Mouse (Mus musculus) embryonic facial prominence, embryonic 15.5 days (tissue): Measurements from ENCODE around the gene Igflr1. TPM values are rescaled to one million over a fixed set of nuclear protein-coding genes. Genes with fewer than 3 reads are reported as not detected.

ENCODE experiments used
- ATAC-seq: fragments of 200-750 bp; cut with Nextera tagmentation; 2 replicates; pipeline ENCODE4 v1.8.0; 2017; ENCODE audit warnings: low read depth, moderate TSS enrichment; ENCODE audit not compliant: insufficient number of reproducible peaks, low FRiP score, low TSS enrichment
- H3K27ac ChIP-seq: fragments of 300-500 bp; sonication (generic); replicated peaks from 2 replicates; pipeline ENCODE4 v1.5.1; 2015; ENCODE audit warnings: mild to moderate bottlenecking, inconsistent platforms
- H3K27me3 ChIP-seq: fragments of 300-500 bp; sonication (generic); 2 replicates; pipeline ENCODE4 v1.6.1; 2015; ENCODE audit warnings: inconsistent platforms
- H3K36me3 ChIP-seq: fragments of 300-500 bp; sonication (generic); 2 replicates; pipeline ENCODE4 v1.6.1; 2015; ENCODE audit warnings: mild to moderate bottlenecking, inconsistent platforms
- H3K4me1 ChIP-seq: fragments of 300-500 bp; sonication (generic); 2 replicates; pipeline ENCODE4 v1.6.1; 2015; ENCODE audit warnings: inconsistent platforms
- H3K4me2 ChIP-seq: fragments of 300-500 bp; sonication (generic); replicated peaks from 2 replicates; pipeline ENCODE4 v1.6.1; 2015; ENCODE audit warnings: mild to moderate bottlenecking, inconsistent platforms
- H3K4me3 ChIP-seq: fragments of 300-500 bp; sonication (generic); replicated peaks from 2 replicates; pipeline ENCODE4 v1.5.1; 2015; ENCODE audit warnings: mild to moderate bottlenecking, inconsistent platforms
- H3K9ac ChIP-seq: fragments of 300-500 bp; sonication (generic); 2 replicates; pipeline ENCODE4 v1.6.1; 2015; ENCODE audit warnings: inconsistent platforms
- H3K9me3 ChIP-seq: fragments of 300-500 bp; sonication (generic); replicated peaks from 2 replicates; pipeline ENCODE4 v1.6.1; 2016; ENCODE audit warnings: inconsistent platforms
- WGBS: fragments of 180-500 bp; shearing (Covaris S2); methylation state at CpG from one replicate; pipeline ENCODE4 v1.1.7; 2015; 5-methylcytosine and 5-hydroxymethylcytosine counted together
- polyA plus RNA-seq: library from polyadenylated mRNA; unstranded; fragments of >200 nt; fragmentation: Nextera tagmentation; extraction: Ambion mirVana; gene quantifications from 2 replicates; pipeline ENCODE4 v1.2.1, GENCODE M21; 2015

Igflr1 gene
- 5.3 and 6.1 TPM in 2 replicates for polyA plus RNA-seq

DNA sequence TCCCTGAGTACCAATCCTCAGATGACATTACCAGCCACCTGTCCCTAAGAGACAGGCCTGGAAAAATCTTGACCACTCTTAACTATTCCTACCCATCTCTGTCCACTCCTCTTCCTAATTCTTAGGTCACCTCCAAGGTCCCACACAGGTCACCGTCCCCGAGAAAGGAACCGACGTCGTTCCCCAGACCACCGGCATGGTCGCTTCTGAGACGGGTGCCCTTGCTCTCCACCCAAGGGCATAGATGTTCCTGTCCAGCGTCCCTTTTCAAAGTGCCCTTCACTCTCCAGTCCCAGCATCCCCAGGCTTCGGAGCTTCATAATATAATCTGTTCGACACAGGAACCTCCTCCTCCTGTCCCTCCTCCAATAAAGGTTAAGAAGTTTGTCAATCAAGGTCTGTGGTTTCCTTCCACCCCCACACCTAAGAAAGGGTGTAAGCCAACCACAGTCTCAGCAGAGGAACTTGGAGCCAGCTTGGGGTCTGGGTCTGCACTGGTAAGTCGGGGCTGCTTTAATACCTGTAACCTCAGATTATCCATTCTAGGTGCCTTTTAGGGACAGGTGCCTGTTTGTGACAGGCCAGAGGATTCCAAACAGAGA, at the start of gene Igflr1:
Gene Igflr1 (plus strand): TSS at position 458 of the 602 bp plus-strand sequence.
- H3K4me3 ChIP-seq = peak within 1 kb of the TSS; percentile 94; the same call in 1 of the 2 replicates
- H3K9me3 ChIP-seq = no peaks in the 10 kb centered on the region
- peaks cover 15% of the 10 kb centered on the region; the same call in 1 of the 2 replicates for H3K4me1 ChIP-seq
- no peaks in the 10 kb centered on the region for H3K27me3 ChIP-seq
- 95% methylated on average over 12 of the region's 12 CpGs for WGBS
- peaks cover 37% of the 10 kb centered on the region for H3K36me3 ChIP-seq
- no peak within 1 kb of the TSS for H3K9ac ChIP-seq
- ATAC-seq = no peak
- no peak within 1 kb of the TSS for H3K27ac ChIP-seq
- no peak within 1 kb of the TSS for H3K4me2 ChIP-seq

GRCm38 (mm10) chr7:30518325-30518724, 46.9 kb upstream of the Igflr1 start:
- no peak overlapping the region for H3K4me2 ChIP-seq
- no peak overlapping the region for H3K4me3 ChIP-seq
- H3K36me3 ChIP-seq = peaks cover 7% of the 10 kb centered on the region; the same call in 1 of the 2 replicates
- H3K27ac ChIP-seq = no peak overlapping the region
- H3K27me3 ChIP-seq = no peaks in the 10 kb centered on the region
- H3K4me1 ChIP-seq = no peaks in the 10 kb centered on the region
- no peak overlapping the region for H3K9ac ChIP-seq
- WGBS = 36% methylated on average over 8 of the region's 8 CpGs
- ATAC-seq = no peak
- H3K9me3 ChIP-seq = no peaks in the 10 kb centered on the region

DNA sequence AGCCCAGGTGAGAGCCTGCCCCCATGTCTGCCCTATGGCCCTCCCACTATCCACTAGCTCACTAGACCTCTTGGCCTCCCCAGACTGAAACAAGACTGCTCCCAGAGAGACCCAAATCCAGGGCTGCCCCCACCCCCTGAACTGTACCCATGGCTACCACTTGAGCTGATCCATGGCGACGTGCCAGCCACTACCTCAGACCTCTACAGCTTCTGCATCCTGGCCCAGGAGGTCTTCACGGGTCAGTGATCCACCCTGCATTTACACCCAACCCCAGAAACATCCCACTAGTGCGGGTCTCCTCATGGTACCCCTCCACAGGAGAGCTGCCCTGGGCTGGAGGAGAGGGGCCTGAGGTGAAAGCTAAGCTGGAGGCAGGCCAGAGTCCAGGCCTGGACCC, 44.8 kb upstream of the Igflr1 start:
- Histone ChIP-seq H3K27ac (no peak overlapping the region), H3K27me3 (no peaks in the 10 kb centered on the region), H3K36me3 (peaks cover 19% of the 10 kb centered on the region; the same call in 1 of the 2 replicates), H3K4me1 (no peaks in the 10 kb centered on the region), H3K9me3 (no peaks in the 10 kb centered on the region), H3K4me2 (no peak overlapping the region), H3K9ac (no peak overlapping the region), H3K4me3 (no peak overlapping the region)
- WGBS = 76% methylated on average over 4 of the region's 4 CpGs
- no peak for ATAC-seq

DNA sequence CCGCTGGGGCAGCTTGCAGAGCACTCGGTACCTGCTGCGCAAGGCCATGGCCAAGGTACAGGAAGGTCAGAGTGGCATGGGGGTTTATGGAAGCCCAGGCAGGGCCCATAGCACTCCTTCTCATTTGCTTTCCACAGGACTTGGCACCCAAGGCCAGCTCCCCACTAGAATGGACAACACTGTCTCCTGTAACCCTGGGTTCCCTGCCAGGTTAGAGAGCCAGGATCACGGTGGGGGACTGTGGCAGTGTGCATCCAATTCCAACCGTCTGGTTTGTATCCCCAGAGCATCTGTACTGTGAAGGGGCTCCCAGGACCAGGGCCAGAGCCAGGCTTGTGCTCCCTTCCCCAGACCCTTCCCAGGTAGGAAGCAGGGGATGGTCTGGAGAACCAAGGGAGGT, 44.4 kb upstream of the Igflr1 start:
- ATAC-seq = no peak
- Histone ChIP-seq H3K27ac (no peak overlapping the region), H3K4me3 (no peak overlapping the region), H3K36me3 (peaks cover 19% of the 10 kb centered on the region; the same call in 1 of the 2 replicates), H3K9ac (no peak overlapping the region), H3K4me2 (no peak overlapping the region), H3K27me3 (no peaks in the 10 kb centered on the region), H3K9me3 (no peaks in the 10 kb centered on the region), H3K4me1 (peaks cover 3% of the 10 kb centered on the region)
- 65% methylated on average over 5 of the region's 5 CpGs for WGBS

GRCm38 (mm10) chr7:30522871-30523270, 42.4 kb upstream of the Igflr1 start:
- no peaks in the 10 kb centered on the region for H3K9me3 ChIP-seq
- H3K9ac ChIP-seq = no peak overlapping the region
- H3K27ac ChIP-seq = no peak overlapping the region
- H3K27me3 ChIP-seq = no peaks in the 10 kb centered on the region
- no peak overlapping the region for H3K4me3 ChIP-seq
- peaks cover 15% of the 10 kb centered on the region for H3K4me1 ChIP-seq
- ATAC-seq = no peak
- WGBS = 79% methylated on average over 10 of the region's 10 CpGs
- H3K4me2 ChIP-seq = no peak overlapping the region
- peaks cover 26% of the 10 kb centered on the region for H3K36me3 ChIP-seq

- H3K36me3 ChIP-seq = peaks cover 42% of the 10 kb centered on the region
- peaks cover 15% of the 10 kb centered on the region for H3K4me1 ChIP-seq
- no peak for ATAC-seq
- H3K27ac ChIP-seq = no peak overlapping the region
- no peaks in the 10 kb centered on the region for H3K27me3 ChIP-seq
- H3K4me2 ChIP-seq = no peak overlapping the region
- H3K9me3 ChIP-seq = no peaks in the 10 kb centered on the region
- 75% methylated on average over 6 of the region's 6 CpGs for WGBS
- H3K9ac ChIP-seq = no peak overlapping the region
- no peak overlapping the region for H3K4me3 ChIP-seq
These were observed 40.7 kb upstream of the Igflr1 start for GRCm38 (mm10) chr7:30524487-30524886.

GRCm38 (mm10) chr7:30525954-30526353, 39.3 kb upstream of the Igflr1 start:
- H3K27me3 ChIP-seq = no peaks in the 10 kb centered on the region
- peak; percentile 44; the same call in 1 of the 2 replicates for ATAC-seq
- H3K9me3 ChIP-seq = no peaks in the 10 kb centered on the region
- H3K27ac ChIP-seq = peak overlapping the region; percentile 79
- WGBS = 13% methylated on average over 10 of the region's 10 CpGs
- peaks cover 54% of the 10 kb centered on the region for H3K36me3 ChIP-seq
- H3K4me1 ChIP-seq = peaks cover 15% of the 10 kb centered on the region
- peak overlapping the region; percentile 26 for H3K4me3 ChIP-seq
- H3K9ac ChIP-seq = 0 out of 2 replicates have a peak overlapping the region, but pooled peaks have one; percentile 31
- H3K4me2 ChIP-seq = peak overlapping the region; percentile 48

DNA sequence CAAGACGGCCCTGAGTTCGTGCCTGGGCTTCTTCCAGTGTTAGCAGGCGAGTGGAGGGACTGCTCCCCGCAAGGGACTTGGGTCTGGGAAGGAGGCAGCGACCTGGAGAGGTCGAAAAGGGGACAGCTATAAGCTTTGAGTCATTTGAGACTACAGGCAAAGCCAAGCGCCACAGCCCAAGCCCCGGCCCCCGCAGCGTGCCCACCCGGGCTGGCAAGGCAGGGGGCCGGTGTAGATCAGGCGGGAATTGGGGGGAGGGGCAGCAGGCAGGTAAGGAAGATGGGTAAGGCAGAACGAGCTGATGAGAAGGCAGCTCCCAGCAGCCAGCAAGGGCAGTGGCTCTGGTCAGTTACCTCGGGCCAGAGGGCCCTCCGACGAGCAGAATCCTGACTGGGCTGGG, 38.8 kb upstream of the Igflr1 start:
- H3K27ac ChIP-seq = peak overlapping the region; percentile 79
- no peaks in the 10 kb centered on the region for H3K9me3 ChIP-seq
- no peak for ATAC-seq
- H3K9ac ChIP-seq = peak overlapping the region; percentile 31; the same call in 1 of the 2 replicates
- peak overlapping the region; percentile 48 for H3K4me2 ChIP-seq
- H3K4me1 ChIP-seq = peaks cover 15% of the 10 kb centered on the region
- 14% methylated on average over 17 of the region's 17 CpGs for WGBS
- peak overlapping the region; percentile 26 for H3K4me3 ChIP-seq
- peaks cover 56% of the 10 kb centered on the region for H3K36me3 ChIP-seq
- H3K27me3 ChIP-seq = no peaks in the 10 kb centered on the region

DNA sequence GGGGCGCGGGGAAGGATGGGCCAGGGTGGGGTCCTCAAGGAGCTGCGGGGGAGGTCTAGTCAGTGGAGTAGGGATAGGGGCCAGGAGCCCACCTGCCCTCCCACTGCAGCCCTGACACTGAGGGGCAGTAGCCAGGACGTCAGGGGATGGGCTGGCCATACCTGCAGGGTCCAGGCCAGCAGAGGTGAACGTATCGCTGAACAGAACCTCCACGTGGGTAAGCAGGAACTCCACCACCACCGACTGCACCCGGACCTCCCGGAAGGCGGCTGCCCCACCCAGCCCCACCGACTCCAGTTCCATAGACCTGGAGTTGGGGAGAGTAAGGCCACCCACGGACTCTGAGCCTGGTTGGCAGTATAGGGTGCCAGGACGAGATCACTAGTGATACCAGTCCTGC, 38.2 kb upstream of the Igflr1 start:
- no peaks in the 10 kb centered on the region for H3K9me3 ChIP-seq
- H3K27me3 ChIP-seq = no peaks in the 10 kb centered on the region
- peaks cover 62% of the 10 kb centered on the region for H3K36me3 ChIP-seq
- 66% methylated on average over 14 of the region's 14 CpGs for WGBS
- H3K9ac ChIP-seq = no peak overlapping the region
- H3K4me1 ChIP-seq = peaks cover 15% of the 10 kb centered on the region
- no peak for ATAC-seq
- peak overlapping the region; percentile 48 for H3K4me2 ChIP-seq
- peak overlapping the region; percentile 79 for H3K27ac ChIP-seq
- peak overlapping the region; percentile 26; the same call in 1 of the 2 replicates for H3K4me3 ChIP-seq

GRCm38 (mm10) chr7:30531291-30531815, 33.9 kb upstream of the Igflr1 start:
- peaks cover 34% of the 10 kb centered on the region for H3K4me1 ChIP-seq
- H3K36me3 ChIP-seq = peaks cover 47% of the 10 kb centered on the region
- H3K27ac ChIP-seq = no peak overlapping the region
- H3K9me3 ChIP-seq = no peaks in the 10 kb centered on the region
- no peak overlapping the region for H3K4me3 ChIP-seq
- no peak overlapping the region for H3K9ac ChIP-seq
- H3K4me2 ChIP-seq = no peak overlapping the region
- no peak for ATAC-seq
- 67% methylated on average over 9 of the region's 9 CpGs for WGBS
- H3K27me3 ChIP-seq = no peaks in the 10 kb centered on the region

DNA sequence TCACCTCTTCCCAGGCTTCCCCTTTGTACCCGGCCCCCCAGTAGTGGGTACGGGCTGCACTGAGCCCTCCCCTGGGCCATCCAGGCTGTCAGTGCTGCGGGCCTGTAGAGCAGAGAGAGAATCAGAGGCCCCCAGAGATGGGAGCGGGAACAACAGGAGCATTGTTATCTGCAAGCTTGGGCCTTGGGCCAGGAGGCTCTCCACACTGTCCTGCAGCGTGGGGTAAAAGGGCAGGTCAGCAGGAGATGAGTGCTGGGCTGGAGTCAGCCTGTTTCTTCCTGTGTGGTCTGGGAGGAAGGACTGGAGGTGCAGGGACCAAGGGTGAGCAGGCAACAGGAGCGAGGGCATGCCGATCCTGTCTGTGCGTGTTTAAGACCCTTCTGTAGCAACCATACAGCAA, 32.3 kb upstream of the Igflr1 start:
- no peak overlapping the region for H3K4me3 ChIP-seq
- H3K27me3 ChIP-seq = no peaks in the 10 kb centered on the region
- no peak overlapping the region for H3K27ac ChIP-seq
- peaks cover 39% of the 10 kb centered on the region for H3K36me3 ChIP-seq
- H3K4me1 ChIP-seq = peaks cover 27% of the 10 kb centered on the region
- H3K4me2 ChIP-seq = peak overlapping the region; percentile 94
- ATAC-seq = no peak
- 30% methylated on average over 8 of the region's 8 CpGs for WGBS
- no peaks in the 10 kb centered on the region for H3K9me3 ChIP-seq
- H3K9ac ChIP-seq = no peak overlapping the region
